Mouse (Mus musculus) neural tube, embryonic 13.5 days (tissue): ENCODE measurements at regions not wholly inside any gene's neighbourhood (a gene's known extent, or its start where the extent isn't known, plus 50 kb on each side); places are given as distances from the start of the nearest gene placed in this dataset.

Experiments used
- ATAC-seq: fragments of 200-750 bp; cut with Nextera tagmentation; 2 replicates; pipeline ENCODE4 v1.8.0; 2017; ENCODE audit warnings: low read depth, mild to moderate bottlenecking, moderate TSS enrichment, moderate library complexity
- H3K27ac ChIP-seq: fragments of 300-500 bp; sonication (generic); replicated peaks from 2 replicates; pipeline ENCODE4 v1.5.1; 2015; ENCODE audit warnings: moderate library complexity, mild to moderate bottlenecking, inconsistent platforms
- H3K27me3 ChIP-seq: fragments of 300-500 bp; sonication (generic); 2 replicates; pipeline ENCODE4 v1.6.1; 2015; ENCODE audit warnings: mild to moderate bottlenecking, inconsistent platforms
- H3K36me3 ChIP-seq: fragments of 300-500 bp; sonication (generic); 2 replicates; pipeline ENCODE4 v1.6.1; 2015; ENCODE audit warnings: mild to moderate bottlenecking, inconsistent platforms
- H3K4me1 ChIP-seq: fragments of 300-500 bp; sonication (generic); replicated peaks from 2 replicates; pipeline ENCODE4 v1.6.1; 2015; ENCODE audit warnings: inconsistent platforms
- H3K4me2 ChIP-seq: fragments of 300-500 bp; sonication (generic); 2 replicates; pipeline ENCODE4 v1.6.1; 2015; ENCODE audit warnings: inconsistent platforms, mild to moderate bottlenecking, moderate library complexity
- H3K4me3 ChIP-seq: fragments of 300-500 bp; sonication (generic); 2 replicates; pipeline ENCODE4 v1.5.1; 2015; ENCODE audit warnings: mild to moderate bottlenecking, inconsistent platforms
- H3K9ac ChIP-seq: fragments of 300-500 bp; sonication (generic); 2 replicates; pipeline ENCODE4 v1.6.1; 2015; ENCODE audit warnings: moderate library complexity, mild to moderate bottlenecking, inconsistent platforms
- H3K9me3 ChIP-seq: fragments of 300-500 bp; sonication (generic); 2 replicates; pipeline ENCODE4 v1.6.1; 2016; ENCODE audit warnings: inconsistent platforms
- WGBS: fragments of 180-500 bp; shearing (Covaris S2); methylation state at CpG from one replicate; pipeline ENCODE4 v1.1.7; 2015; 5-methylcytosine and 5-hydroxymethylcytosine counted together

DNA sequence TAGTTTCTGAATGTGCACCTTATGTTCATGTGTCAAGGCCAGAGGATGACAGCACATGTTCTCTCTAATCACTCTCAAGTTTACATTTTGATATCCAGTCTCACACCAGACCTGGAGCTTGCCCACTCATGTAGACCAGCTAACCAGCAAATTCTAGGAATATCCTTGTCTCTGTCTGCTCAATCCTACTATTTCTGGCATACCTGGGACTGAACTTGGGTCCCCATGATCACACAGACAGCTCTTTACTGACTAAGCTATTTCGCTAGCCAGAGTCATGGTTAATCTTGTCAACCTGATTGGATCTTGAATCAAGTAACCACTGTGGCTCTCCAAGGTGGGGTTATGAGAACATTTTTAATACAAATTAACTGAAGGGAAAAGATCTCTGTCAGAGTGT lies 625.9 kb upstream of the Klf6 start:
- H3K4me2 ChIP-seq: no peak overlapping the region
- ATAC-seq: no peak

GRCm38 (mm10) chr13:5240541-5240940 lies 620.7 kb upstream of the Klf6 start:
- Histone ChIP-seq H3K27ac (no peak overlapping the region), H3K27me3 (no peaks in the 10 kb centered on the region), H3K9ac (no peak overlapping the region), H3K36me3 (no peaks in the 10 kb centered on the region), H3K4me2 (no peak overlapping the region), H3K4me1 (no peaks in the 10 kb centered on the region), H3K9me3 (no peaks in the 10 kb centered on the region), H3K4me3 (no peak overlapping the region)
- WGBS: 88% methylated on average over 4 of the region's 4 CpGs
- ATAC-seq: no peak

More for the DNA sequence above, 625.9 kb upstream of the Klf6 start:
- Histone ChIP-seq H3K9ac (no peak overlapping the region), H3K27ac (no peak overlapping the region), H3K9me3 (no peaks in the 10 kb centered on the region), H3K4me1 (no peaks in the 10 kb centered on the region), H3K36me3 (no peaks in the 10 kb centered on the region), H3K27me3 (no peaks in the 10 kb centered on the region), H3K4me3 (no peak overlapping the region)
- 93% methylated on average over 1 of the region's 1 CpGs for WGBS

DNA sequence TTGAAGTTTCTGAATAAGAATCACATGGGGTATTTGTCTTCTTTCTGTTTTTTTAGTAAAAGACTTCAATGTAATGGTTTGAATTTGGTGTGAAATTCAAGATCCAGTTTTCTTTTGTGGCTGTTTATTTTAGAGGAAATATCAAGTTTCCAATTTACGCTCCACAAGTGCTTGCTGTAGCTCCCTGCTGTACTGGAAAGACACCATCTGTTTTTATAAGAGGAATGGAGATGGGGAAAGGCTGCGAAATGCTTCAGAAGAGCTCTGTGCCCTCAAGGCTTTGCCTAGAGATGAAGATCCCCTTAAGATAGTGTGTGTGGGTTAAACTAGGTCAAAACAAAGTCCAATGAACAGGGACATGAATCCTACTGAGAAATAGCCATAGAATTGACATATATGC lies 618.5 kb upstream of the Klf6 start:
- H3K27me3 ChIP-seq: no peaks in the 10 kb centered on the region
- no peak overlapping the region for H3K4me3 ChIP-seq
- WGBS: 68% methylated on average over 2 of the region's 2 CpGs
- H3K9me3 ChIP-seq: no peaks in the 10 kb centered on the region
- no peak overlapping the region for H3K4me2 ChIP-seq
- H3K36me3 ChIP-seq: no peaks in the 10 kb centered on the region
- no peak overlapping the region for H3K27ac ChIP-seq
- no peaks in the 10 kb centered on the region for H3K4me1 ChIP-seq
- H3K9ac ChIP-seq: no peak overlapping the region
- ATAC-seq: no peak

- no peak overlapping the region for H3K4me3 ChIP-seq
- ATAC-seq: no peak
- 59% methylated on average over 3 of the region's 3 CpGs for WGBS
Measured at GRCm38 (mm10) chr13:5248671-5249391, 612.5 kb upstream of the Klf6 start.

GRCm38 (mm10) chr13:5257891-5258660 lies 603.2 kb upstream of the Klf6 start:
- Histone ChIP-seq H3K4me2 (no peak overlapping the region), H3K4me3 (no peak overlapping the region), H3K36me3 (no peaks in the 10 kb centered on the region), H3K9me3 (no peaks in the 10 kb centered on the region), H3K27me3 (no peaks in the 10 kb centered on the region), H3K9ac (no peak overlapping the region), H3K4me1 (no peaks in the 10 kb centered on the region), H3K27ac (no peak overlapping the region)
- 72% methylated on average over 6 of the region's 6 CpGs for WGBS
- no peak for ATAC-seq

More at GRCm38 (mm10) chr13:5248671-5249391, 612.5 kb upstream of the Klf6 start:
- Histone ChIP-seq H3K4me2 (no peak overlapping the region), H3K27me3 (no peaks in the 10 kb centered on the region), H3K9ac (no peak overlapping the region), H3K27ac (no peak overlapping the region), H3K36me3 (no peaks in the 10 kb centered on the region), H3K4me1 (no peaks in the 10 kb centered on the region), H3K9me3 (no peaks in the 10 kb centered on the region)

- Histone ChIP-seq H3K27me3 (no peaks in the 10 kb centered on the region), H3K4me3 (no peak overlapping the region), H3K36me3 (no peaks in the 10 kb centered on the region), H3K9ac (no peak overlapping the region), H3K27ac (no peak overlapping the region), H3K4me1 (no peaks in the 10 kb centered on the region), H3K9me3 (no peaks in the 10 kb centered on the region), H3K4me2 (no peak overlapping the region)
- ATAC-seq: no peak
- 79% methylated on average over 3 of the region's 3 CpGs for WGBS
Measured at GRCm38 (mm10) chr13:5259760-5260159, 601.5 kb upstream of the Klf6 start.

DNA sequence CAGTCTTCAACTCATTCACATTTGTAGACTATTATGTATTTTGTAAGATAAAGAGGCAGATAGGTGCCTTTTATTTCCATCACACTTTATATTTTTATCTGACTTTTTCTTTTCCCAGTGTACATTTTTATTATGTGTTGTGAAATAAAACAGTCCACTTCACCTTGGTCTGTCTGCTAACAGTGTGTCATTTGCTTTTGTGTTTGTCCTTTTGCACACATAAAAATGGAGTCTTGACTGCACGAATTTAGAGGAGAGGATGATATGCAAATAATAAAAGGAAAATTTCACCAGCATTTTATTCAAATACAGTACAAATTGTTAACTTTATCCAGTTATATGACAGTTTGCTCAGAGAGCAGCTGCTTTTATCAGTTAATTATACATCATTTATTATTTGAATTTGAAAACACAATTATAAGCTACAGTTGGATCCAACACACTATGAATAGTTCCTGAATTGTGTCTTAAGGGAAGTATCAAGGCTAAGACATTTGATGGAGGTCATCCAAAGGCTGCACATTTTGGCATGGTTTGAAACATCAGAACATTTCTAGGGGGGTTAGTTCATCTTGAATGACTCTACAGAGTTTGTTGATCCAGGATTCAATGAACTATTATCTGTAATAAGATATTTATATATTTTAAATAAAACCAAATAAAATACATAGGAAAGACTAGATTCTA lies 588.6 kb upstream of the Klf6 start:
- WGBS: 75% methylated on average over 1 of the region's 1 CpGs
- no peaks in the 10 kb centered on the region for H3K9me3 ChIP-seq
- no peaks in the 10 kb centered on the region for H3K27me3 ChIP-seq
- H3K36me3 ChIP-seq: no peaks in the 10 kb centered on the region
- H3K27ac ChIP-seq: no peak overlapping the region
- H3K4me2 ChIP-seq: no peak overlapping the region
- no peak for ATAC-seq
- H3K9ac ChIP-seq: no peak overlapping the region
- no peak overlapping the region for H3K4me3 ChIP-seq
- H3K4me1 ChIP-seq: no peaks in the 10 kb centered on the region

- Histone ChIP-seq H3K36me3 (no peaks in the 10 kb centered on the region), H3K27me3 (no peaks in the 10 kb centered on the region), H3K4me1 (no peaks in the 10 kb centered on the region), H3K4me3 (no peak overlapping the region), H3K9me3 (no peaks in the 10 kb centered on the region), H3K27ac (no peak overlapping the region), H3K4me2 (no peak overlapping the region), H3K9ac (no peak overlapping the region)
- WGBS: 74% methylated on average over 1 of the region's 1 CpGs
- ATAC-seq: no peak
Measured at GRCm38 (mm10) chr13:5276564-5276963, 584.7 kb upstream of the Klf6 start.

DNA sequence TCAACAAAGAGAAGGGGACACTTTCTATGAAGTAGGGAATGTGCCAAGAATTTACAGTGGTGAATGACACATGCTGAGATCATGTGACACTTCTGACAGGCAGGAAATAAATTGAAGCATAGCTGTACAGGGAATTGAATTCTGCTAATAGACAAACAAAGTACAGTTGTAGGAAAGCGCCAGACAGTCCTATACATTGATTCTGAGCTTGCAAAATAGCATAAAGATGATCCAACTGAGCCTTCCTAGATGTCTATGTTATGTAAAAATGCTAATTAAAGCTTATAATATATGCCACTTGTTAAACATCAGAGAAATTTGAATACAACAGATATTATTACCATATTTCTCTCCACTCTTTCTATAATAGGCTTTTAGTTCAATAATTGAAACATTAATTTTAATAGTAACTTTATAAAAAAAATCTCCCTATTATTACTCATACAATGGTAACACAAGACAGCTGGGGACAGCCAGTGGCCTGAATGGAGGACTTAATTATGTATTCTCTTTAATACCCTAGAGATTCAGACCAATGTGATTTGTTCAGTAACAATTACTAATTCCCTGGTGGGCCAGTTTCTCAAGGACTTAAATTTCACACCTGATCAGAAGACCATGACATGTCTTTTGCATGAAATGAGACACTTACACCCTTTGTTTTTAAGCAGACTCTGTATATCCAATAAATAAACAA lies 571.4 kb upstream of the Klf6 start:
- WGBS: 79% methylated on average over 1 of the region's 1 CpGs
- no peaks in the 10 kb centered on the region for H3K27me3 ChIP-seq
- H3K9me3 ChIP-seq: no peaks in the 10 kb centered on the region
- ATAC-seq: no peak
- H3K27ac ChIP-seq: no peak overlapping the region
- no peak overlapping the region for H3K4me2 ChIP-seq
- no peak overlapping the region for H3K9ac ChIP-seq
- H3K36me3 ChIP-seq: no peaks in the 10 kb centered on the region
- no peaks in the 10 kb centered on the region for H3K4me1 ChIP-seq
- no peak overlapping the region for H3K4me3 ChIP-seq

- Histone ChIP-seq H3K4me2 (no peak overlapping the region), H3K27me3 (no peaks in the 10 kb centered on the region), H3K9me3 (no peaks in the 10 kb centered on the region), H3K4me3 (no peak overlapping the region), H3K27ac (no peak overlapping the region), H3K9ac (no peak overlapping the region), H3K36me3 (no peaks in the 10 kb centered on the region), H3K4me1 (0 out of 2 replicates have a peak, but pooled peaks cover 3% of the 10 kb centered on the region)
- 0% methylated on average over 1 of the region's 1 CpGs for WGBS
- ATAC-seq: no peak
Measured at GRCm38 (mm10) chr13:5302141-5302540, 559.1 kb upstream of the Klf6 start.

DNA sequence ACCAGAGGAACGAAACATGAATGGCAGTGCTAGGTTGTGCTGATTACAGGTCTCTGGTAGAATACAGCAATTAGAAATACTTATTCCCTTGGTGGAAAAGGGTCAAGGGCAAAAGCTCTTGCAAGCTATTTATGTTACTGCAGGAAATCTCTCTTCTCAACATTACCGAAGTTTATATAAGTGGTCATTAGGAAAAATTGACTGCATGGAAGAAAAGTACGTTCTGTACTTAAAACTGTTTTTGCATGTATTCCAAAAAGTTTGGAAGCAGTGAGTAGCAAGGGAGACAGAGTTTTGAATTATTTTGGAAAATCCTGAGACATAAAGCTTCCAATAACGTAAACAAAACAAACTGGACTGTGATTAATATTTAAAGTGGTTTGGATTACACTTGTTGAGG lies 554.6 kb upstream of the Klf6 start:
- Histone ChIP-seq H3K36me3 (no peaks in the 10 kb centered on the region), H3K4me3 (no peak overlapping the region), H3K27ac (no peak overlapping the region), H3K9me3 (no peaks in the 10 kb centered on the region), H3K4me2 (no peak overlapping the region), H3K27me3 (no peaks in the 10 kb centered on the region), H3K9ac (no peak overlapping the region), H3K4me1 (0 out of 2 replicates have a peak, but pooled peaks cover 3% of the 10 kb centered on the region)
- 79% methylated on average over 4 of the region's 4 CpGs for WGBS
- ATAC-seq: no peak

- Histone ChIP-seq H3K27ac (no peak overlapping the region), H3K4me2 (no peak overlapping the region), H3K9me3 (no peaks in the 10 kb centered on the region), H3K4me3 (no peak overlapping the region), H3K27me3 (no peaks in the 10 kb centered on the region), H3K36me3 (no peaks in the 10 kb centered on the region), H3K9ac (no peak overlapping the region), H3K4me1 (no peaks in the 10 kb centered on the region)
- WGBS: 43% methylated on average over 2 of the region's 2 CpGs
- no peak for ATAC-seq
Measured at GRCm38 (mm10) chr13:5313297-5313696, 548.0 kb upstream of the Klf6 start.
